Mouse (Mus musculus) Patski (cell line): ENCODE measurements at regions not wholly inside any gene's neighbourhood (a gene's known extent, or its start where the extent isn't known, plus 50 kb on each side); places are given as distances from the start of the nearest gene placed in this dataset.
"Not testable (repeated sequence)": the region's sequence is repeated elsewhere in the genome, so short reads cannot be mapped to it uniquely, and the experiment has no call there.

ENCODE experiments used
- ATAC-seq: fragments of 100-300 bp; one replicate; pipeline ENCODE4 v1.8.0; 2021
- CTCF ChIA-PET: fragments of 350-600 bp; sonication (Branson Sonifier 250); formaldehyde crosslinking; loops from one replicate; lab custom pipeline; 2022; ENCODE audit warnings: inconsistent platforms; lab: Charles Lee
- POLR2A ChIA-PET: fragments of 350-600 bp; sonication (Branson Sonifier 250); formaldehyde crosslinking; loops from one replicate; lab custom pipeline; 2022; ENCODE audit warnings: antibody characterized with exemption, inconsistent platforms; lab: Charles Lee
- DNase-seq: peaks from one replicate; pipeline ENCODE4 v3.0.0-alpha.2; 2011; ENCODE audit warnings: low read depth, low spot score
- H3K27me3 ChIP-seq: fragments of 371-371 bp; one replicate; pipeline ENCODE4 v1.5.1; 2021
- CTCF ChIP-seq: fragments of 100-300 bp; IDR thresholded peaks from one replicate; pipeline ENCODE4 v1.5.1; 2021
- in situ Hi-C: fragments of 300-500 bp; cut with MboI; formaldehyde crosslinking; loops from 3 replicates; pipeline ENCODE4 v1.11.1; 2018; ENCODE audit warnings: low pct_unique_long_range_greater_than_20kb, mixed read lengths

DNA sequence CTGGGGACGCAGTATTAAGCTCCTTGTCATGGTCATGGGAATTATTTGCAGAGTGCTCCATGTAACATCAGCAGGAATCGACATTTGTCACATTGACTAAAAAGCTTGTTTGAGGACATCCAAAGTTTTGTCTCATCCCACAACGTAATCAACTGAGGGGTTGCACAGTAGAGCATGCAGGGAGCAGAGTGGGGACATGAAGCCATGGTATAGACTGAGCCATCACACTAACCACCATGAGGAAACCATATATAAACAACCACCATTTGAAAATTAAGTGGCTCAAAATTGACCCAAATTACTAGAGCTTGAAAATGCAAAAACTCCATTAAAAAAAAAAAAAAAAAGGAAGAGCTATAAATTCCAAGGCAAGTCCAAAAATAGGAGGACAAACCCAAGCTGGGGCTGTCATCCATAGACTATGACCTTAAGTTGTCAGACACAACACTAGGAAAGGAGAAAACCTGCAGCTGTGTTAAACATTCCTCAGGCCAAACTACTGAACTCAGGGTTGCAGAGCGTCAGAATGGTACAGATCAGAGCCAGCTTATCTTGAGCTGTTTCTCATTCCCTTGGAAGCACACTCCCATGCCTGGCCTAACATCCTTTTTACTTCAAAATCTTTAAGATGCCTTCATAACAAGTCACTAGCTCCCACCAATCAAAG, 97.7 kb upstream of the Map9 start:
- ChIA-PET CTCF (interaction anchor here (0.9 kb wide), 1 partner anchor 11 kb away, joined by 3 read pairs; no protein-coding TSS in a partner anchor), POLR2A (no interaction called here)
- peaks cover 7% of the 10 kb centered on the region for H3K27me3 ChIP-seq
- no peak for TF ChIP-seq CTCF
- DNase-seq, result no peak
- no peak for ATAC-seq
- in situ Hi-C loops, result no loop called here

DNA sequence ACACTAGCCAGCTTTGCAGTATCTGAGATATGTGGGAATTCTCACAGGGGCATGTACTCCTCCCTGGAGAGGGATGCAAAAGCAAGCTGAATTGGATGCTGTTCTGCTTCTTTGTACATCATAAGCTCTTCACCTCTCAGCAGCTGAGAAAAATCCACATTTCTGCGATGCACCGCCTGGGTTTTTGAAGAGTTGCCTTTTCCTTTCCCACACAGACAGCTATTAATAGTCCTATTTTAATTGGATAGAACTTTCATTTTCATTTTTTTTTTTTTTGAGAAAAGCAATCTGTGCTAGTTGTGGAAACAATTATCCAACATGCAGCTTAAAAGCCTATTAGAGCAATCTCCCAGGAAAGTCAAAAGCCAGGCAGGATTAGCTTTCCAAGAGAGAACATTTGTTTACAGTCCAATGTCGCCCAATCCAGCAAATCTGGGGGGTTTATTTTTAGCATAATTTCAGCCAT, 105.2 kb upstream of the Gucy1a1 start:
- in situ Hi-C loops, result no loop called here
- ATAC-seq, result no peak
- CTCF ChIA-PET, result interaction anchor here (1.6 to 2.0 kb wide), 3 partner anchors 10 to 19 kb away, joined by 3 to 10 read pairs (median 8); no protein-coding TSS in a partner anchor
- POLR2A ChIA-PET, result no interaction called here
- H3K27me3 ChIP-seq, result peaks cover 26% of the 10 kb centered on the region
- TF ChIP-seq CTCF, result no peak
- no peak for DNase-seq

DNA sequence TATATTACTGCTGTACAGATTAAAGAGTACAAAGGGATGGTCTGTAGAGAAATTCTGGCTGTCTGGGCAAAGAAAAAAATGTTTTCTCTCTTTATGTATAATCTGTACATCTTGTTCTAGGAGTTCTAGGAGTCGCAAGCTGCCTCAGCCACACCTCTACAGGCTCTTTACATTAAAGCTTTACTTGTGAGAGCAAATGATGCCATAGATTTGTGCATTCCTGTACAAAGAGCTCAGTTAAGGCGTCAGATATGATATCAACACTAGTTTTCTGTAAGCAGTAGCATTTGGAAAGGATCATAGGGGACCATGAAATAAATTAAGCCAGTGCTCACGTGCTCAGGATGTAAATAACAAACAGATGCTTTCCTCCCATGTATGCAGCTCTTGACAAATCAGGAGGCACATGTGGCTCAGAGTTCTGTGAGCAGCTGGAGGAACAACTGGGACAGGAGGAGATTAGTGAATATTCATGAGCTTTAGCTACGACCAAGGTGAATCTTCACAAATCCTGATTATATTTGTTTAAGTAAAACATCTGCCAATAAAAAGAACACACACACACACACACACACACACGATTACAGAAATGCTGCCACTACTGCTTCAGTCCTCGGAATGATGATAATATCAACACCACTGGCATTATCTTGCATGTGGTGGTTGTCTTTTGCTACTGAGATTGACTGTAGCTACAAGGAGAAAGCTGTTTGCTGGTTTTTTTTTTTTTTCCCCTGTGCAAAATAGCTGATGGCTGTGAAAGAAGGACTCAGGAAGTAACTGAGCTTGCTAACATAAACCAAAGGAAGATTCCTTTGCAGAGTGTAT, 104.6 kb upstream of the Gucy1a1 start:
- ChIA-PET POLR2A (interaction anchor here (0.7 kb wide), 1 partner anchor 190 kb away, joined by 3 read pairs; no protein-coding TSS in a partner anchor), CTCF (interaction anchor here (1.6 to 2.0 kb wide), 3 partner anchors 9 to 19 kb away, joined by 3 to 10 read pairs (median 8); no protein-coding TSS in a partner anchor)
- peaks cover 26% of the 10 kb centered on the region for H3K27me3 ChIP-seq
- DNase-seq, result no peak
- no peak for TF ChIP-seq CTCF
- ATAC-seq, result no peak
- in situ Hi-C loops, result no loop called here

DNA sequence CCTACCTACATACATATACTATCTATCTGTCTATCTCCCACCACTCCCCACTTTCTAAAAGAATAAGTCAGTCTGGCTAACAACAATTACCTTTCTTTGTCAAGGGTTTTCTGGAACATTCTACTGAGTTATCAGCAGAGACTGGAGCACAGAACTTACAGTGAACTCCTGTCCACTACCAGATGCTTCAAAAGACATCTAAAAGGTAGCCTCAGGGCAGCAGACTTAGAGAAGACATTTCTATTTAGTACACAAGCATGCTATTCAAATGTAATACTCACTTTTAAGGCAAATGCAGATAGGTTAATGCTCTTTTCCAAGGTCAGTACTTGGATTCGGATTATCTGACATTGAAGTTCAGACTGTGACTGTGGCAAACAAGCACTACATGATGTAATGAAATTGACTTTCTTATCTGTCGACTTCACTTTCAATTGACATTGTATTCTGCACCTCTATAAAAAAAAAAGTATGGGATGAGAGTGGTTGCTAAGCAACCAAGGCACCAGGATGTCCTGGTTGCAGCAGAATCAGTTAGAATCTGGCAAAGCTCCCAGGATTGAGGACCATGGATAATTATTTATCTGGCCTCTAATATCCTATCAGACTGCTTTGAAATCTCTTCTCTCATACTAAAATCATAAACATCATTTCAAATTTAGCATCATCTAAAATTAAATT, 90.9 kb upstream of the Gucy1a1 start:
- H3K27me3 ChIP-seq, result peaks cover 24% of the 10 kb centered on the region
- DNase-seq (no peak), ATAC-seq (no peak)
- ChIA-PET POLR2A (interaction anchor here (0.7 kb wide), 1 partner anchor 317 kb away, joined by 3 read pairs; no protein-coding TSS in a partner anchor), CTCF (no interaction called here)
- no peak for TF ChIP-seq CTCF
- in situ Hi-C loops, result no loop called here

DNA sequence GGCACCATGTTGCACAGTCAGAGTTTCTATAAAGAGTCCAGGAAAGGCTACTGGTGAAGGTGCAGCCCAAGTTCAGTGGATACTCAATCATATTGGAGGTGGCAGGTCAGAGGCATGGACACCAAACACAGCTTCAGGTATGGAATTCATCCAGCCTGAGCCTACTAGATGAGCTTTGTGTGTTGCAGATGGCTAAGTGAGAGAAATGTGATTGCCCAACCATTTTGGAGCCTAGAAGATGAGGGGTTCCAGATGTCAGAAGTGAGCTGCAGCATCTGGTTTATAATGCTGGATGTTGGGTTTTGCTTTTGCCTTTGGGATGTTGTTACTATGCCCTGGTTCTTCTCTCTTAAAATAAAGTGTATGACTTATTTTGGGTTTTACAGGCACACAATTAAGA, 88.7 kb upstream of the Gucy1a1 start:
- peaks cover 15% of the 10 kb centered on the region for H3K27me3 ChIP-seq
- ATAC-seq, result no peak
- in situ Hi-C loops, result no loop called here
- ChIA-PET POLR2A (no interaction called here), CTCF (no interaction called here)
- no peak for DNase-seq
- no peak for TF ChIP-seq CTCF

DNA sequence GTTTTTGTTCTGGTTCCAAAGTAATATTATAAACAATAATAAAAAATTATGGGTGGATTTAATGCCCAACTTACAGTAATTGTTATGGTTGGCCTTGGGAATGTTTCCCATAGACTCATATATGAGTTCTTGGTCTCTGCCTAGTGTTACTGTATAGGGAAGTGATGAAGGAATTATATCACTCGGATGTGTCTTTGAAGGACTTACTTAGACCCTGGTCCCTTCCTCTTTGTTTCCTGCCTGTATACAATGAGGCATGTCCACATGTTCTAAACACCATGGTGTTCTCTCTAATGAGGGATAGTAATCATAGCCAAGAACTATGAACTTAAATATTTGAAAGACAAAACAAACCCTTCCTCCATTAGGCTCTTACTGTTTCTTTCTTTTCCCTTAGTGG, 77.8 kb upstream of the Gucy1a1 start:
- TF ChIP-seq CTCF, result no peak
- DNase-seq, result no peak
- CTCF ChIA-PET, result no interaction called here
- peaks cover 23% of the 10 kb centered on the region for H3K27me3 ChIP-seq
- in situ Hi-C loops, result no loop called here
- POLR2A ChIA-PET, result no interaction called here
- ATAC-seq, result no peak

DNA sequence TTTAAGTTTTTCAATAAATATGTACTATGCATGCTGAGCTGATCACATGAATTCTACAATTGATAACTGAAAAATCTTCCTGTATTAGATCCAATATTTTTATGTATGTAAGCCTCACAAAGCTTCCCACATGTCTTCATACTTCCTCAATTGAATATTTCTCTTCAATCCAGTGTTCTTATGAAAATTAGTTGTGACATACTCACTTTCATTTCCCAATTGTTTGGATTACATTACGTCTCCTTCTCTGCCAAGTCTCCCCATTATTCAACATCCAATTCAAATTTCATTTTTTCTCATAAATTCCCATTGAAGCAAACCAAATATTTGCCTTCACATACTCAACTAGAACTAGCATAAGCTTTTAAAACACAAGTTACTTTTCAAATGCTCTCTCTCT, 76.3 kb upstream of the Gucy1a1 start:
- CTCF ChIA-PET, result interaction anchor here (1.2 kb wide), 1 partner anchor 19 kb away, joined by 3 read pairs; no protein-coding TSS in a partner anchor
- H3K27me3 ChIP-seq, result peaks cover 33% of the 10 kb centered on the region
- DNase-seq (no peak), ATAC-seq (no peak)
- POLR2A ChIA-PET, result no interaction called here
- TF ChIP-seq CTCF, result no peak
- in situ Hi-C loops, result no loop called here

DNA sequence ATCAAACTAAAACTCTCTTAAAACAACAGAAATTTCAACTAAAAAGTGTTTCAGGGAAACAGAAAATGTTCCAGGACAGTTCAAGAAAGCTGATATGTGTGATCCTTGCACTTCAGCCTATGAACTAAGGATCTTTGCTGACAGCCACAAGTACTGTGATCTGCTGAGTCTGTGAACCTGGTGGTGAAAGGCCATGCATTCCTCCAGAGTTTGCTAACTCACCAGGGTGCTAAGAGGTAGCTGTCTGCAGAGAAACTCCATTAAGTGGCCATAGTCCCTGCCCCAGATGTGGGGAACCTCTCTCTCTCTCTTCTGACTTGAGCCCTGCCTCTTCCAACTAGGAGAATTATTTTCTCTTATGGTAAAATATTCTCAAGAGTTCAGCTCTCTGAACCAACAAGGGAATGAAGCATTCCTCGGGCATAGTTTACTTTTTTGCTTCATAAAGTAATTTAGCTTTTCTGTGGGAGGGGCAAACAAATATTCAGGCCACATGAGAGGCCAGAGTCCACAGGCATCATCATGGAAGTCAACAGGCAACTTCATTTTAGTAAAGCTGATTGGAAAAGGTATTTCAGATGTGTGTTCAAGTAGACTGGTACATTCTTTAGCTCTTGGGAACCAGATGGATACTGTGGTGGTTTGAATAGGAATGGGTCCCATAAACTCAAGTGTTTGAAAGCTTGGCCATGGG, 73.8 kb upstream of the Gucy1a1 start:
- CTCF ChIA-PET, result interaction anchor here (1.3 to 2.2 kb wide), 2 partner anchors 19 kb away, joined by 3 to 6 read pairs; no protein-coding TSS in a partner anchor
- in situ Hi-C loops, POLR2A ChIA-PET, ATAC-seq, DNase-seq: not testable (repeated sequence)
- peaks cover 27% of the 10 kb centered on the region for H3K27me3 ChIP-seq

DNA sequence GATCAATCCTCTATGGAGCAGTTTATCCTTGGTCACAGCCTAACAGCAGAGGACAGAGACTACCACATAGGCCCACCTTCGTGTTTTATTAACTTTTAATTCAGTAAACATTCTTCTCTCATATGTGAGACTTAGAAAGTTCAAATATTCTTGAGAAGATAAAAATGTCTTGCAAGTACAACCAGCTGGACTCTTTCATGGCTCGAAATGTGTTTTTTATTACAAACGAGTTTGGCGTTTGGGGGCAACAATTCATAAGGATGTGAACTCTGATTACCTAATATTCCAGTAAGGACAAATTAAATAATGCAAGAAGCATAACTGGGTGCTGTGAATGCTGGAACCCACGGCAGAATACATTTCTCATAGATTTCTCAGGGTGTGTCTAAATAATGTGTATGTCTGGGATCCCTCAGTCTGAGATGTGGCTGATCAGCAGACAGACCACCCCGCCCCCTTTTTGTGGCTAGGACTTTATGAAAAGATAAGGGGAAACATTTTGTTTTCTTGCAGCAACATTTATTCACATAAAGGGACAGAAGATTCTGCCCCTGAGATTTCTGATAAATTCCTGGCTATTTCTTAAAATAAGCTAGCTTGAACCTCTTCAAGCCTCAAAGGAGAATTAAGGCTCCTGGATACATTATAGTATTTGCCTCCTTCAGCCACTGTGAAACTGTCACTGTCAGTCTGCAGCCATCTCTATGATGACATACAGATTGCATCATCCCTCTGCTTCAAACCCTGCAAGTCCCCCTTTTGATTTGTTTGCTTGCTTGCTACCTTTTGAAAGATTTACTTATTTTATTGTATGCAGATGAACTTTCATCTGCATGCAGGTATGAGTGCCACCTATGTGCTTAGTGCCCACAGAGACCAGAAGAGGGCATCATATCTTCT, 69.2 kb upstream of the Gucy1a1 start:
- ChIA-PET CTCF (no interaction called here), POLR2A (no interaction called here)
- TF ChIP-seq CTCF, result no peak
- H3K27me3 ChIP-seq, result peaks cover 27% of the 10 kb centered on the region
- in situ Hi-C loops, result no loop called here
- DNase-seq, result no peak
- ATAC-seq, result no peak
